Mouse (Mus musculus): ENCODE results near the gene Lbr.

- TF ChIP-seq CTCF (IDR thresholded peaks at IDR 0.05; ENCODE audit: low read depth) (no peak), EP300 (IDR thresholded peaks at IDR 0.05; ENCODE audit: low read depth) (no peak)
Measured at GRCm38 (mm10) chr1:181842781-181843180, at the start of gene Lbr.
